Mouse (Mus musculus) CD8-positive naive resting alpha-beta T cell, adult 57 days (primary cell): ENCODE measurements around the gene 2410137M14Rik. TPM values are rescaled to one million over a fixed set of nuclear protein-coding genes. Genes with fewer than 3 reads are reported as not detected.

Source experiments
- total RNA-seq: library from RNA; stranded (reverse); gene quantifications from one replicate; pipeline ENCODE4 v1.2.4, GENCODE M21; 2023

Gene 2410137M14Rik
- not detected for total RNA-seq

DNA sequence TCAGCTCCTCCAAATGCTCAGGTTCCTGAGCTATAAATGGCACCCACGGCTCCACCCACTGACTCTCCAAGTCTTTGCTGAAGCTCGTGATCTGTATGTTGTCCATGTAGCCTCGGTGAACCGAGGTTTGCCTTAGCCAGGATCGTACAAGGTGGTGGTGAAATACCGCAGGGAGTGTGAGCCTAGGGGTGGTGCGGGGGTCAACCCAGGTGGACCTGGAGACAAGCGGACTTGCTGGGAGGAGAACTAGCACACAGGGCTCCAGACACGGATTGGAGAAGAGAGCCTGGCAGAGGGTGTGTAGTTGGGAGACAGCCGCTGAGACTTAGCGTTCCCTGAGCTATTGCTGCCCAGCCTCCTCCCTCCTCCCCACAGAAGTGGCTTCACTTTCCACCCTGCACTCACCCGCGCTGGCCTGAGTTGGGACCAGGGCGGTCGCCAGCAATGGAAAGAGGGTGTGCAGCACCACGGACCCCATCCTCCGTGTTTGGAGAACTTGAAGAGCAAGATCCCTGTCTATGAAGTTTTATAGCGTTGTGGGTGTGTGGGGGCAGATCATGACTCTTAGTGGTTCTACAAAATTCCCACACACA, at the start of gene 2410137M14Rik:
2410137M14Rik (minus strand) TSS at position 17 of the 593 bp plus-strand sequence.

DNA sequence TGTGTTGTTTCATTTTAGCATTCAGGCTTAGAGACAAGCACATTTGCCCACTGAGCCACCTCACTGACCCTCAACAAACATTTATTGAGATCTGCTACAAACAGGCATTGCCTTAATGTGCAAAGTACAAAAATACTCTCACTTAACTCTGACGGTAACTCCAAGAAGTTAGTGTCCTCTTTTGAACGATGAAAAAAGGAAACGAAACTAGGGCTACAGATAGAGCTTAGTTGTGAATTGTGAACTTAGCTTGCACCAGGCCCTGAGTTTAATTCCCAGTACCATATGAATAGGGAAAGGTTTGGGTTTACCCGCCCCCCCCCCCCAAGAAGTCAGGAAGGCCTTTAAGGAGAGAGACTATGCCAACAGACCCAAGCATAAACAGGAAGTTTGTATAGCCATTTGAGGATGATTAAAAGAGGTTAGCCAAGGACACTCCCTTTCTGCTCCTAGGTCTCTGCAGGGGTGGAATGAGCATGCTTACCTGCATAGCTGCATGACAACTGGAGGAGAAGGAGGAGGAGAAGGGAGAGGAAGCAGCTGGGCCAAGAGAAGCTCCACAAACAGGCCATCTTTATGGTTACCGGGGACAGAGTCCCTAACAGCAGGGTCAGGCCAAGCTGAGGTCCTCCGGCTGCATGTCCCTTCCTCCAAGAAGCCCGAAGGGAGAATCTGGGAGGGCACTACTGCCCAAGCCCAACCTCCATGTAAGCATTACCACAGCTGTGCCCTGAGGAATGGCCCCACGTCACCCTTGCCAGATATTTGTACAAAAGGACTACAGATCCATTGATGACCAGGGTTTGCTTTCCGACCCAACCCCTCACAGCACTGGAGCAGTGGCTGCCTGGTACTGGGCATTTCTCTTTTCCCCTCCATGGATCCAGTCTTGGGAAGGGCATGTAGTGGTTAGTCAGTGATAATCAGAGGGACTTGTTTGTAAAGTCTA, 41.9 kb upstream of the 2410137M14Rik start, which contains the start of gene Mog:
Mog (minus strand) TSS at position 771 of the 949 bp plus-strand sequence.

DNA sequence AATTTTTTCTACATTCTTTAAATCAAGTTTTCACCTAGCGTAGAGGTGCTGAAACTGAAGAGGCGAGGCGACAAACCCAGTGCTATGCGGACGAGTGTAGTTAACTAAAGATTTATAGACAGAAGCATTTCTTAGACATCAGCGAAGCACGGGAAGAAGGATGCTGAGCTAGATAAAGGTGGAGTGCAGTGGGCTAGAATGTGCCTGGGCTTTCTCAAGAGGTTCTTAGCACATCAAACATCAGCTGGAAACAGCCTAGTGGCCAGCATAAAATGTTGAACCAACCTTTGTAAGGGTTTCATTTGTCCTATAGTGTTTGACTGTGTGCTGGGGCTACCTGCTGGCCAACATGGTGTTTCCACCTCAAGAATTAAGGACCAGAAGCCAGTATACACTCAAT, 19.8 kb upstream of the 2410137M14Rik start, which contains the start of gene Zfp57:
Zfp57 (plus strand) TSS at position 301 of the 400 bp plus-strand sequence.

DNA sequence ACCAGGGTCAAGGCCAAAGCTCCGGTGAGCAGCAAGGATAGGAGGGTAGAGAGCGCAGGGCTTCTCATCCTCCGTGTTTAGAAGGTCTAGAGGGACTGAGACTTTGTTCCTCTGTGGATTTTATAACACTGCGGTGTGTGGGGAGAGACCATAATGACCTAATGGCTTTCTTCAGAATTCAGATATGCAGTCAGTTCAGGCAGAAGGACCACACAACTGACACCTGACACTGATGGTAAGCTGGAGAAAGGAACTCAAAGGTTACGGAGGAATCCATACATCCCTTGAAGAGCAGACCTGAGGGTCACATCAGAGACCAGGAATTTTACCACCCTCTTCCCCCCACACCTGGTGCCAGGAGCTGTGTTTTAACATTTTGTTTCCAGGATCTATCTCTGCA, 8.4 kb upstream of the 2410137M14Rik start, which contains the start of gene H2-M5:
H2-M5 (minus strand) TSS at position 101 of the 400 bp plus-strand sequence.

DNA sequence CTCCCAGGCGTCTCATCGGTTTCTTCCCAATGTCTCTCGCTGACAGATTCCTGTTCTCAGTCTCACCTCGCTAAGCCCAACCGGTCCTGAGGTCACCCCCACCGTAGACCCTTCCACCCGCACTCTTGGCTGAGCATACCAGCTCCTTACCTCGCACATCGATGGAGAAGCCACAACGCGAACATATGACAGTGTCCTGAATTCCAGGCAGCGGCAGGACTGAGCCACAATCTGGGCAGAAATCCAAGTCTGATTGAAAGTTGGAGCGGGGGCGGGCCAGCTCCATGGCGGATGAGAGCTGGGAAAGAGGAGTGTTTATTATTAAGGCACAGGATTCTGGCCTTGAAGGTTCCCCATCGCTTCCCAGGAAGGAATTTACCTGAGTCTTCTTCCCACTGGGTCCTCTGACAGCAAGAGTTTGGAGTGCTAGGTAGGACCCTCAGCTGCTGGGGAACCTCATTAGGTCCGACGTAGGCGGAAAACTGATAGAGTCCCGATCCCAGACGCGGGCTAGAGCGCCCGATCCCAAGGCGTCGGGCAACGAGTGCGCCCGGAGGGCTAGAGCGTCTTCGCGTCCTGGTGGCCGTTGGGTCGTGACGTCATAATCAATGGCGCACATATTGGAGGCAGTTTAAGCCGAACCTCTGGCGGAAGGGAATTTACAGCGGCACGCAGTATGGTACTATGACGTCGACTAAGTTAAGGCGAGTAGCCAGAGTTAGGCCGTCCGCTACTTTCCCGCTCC, 22.9 kb downstream of the 2410137M14Rik start, which contains the start of the genes Znrd1 and Znrd1as:
Znrd1 (minus strand) TSS at position 561 of the 745 bp plus-strand sequence.
Znrd1as (plus strand) TSS at position 594 of the 745 bp plus-strand sequence.

DNA sequence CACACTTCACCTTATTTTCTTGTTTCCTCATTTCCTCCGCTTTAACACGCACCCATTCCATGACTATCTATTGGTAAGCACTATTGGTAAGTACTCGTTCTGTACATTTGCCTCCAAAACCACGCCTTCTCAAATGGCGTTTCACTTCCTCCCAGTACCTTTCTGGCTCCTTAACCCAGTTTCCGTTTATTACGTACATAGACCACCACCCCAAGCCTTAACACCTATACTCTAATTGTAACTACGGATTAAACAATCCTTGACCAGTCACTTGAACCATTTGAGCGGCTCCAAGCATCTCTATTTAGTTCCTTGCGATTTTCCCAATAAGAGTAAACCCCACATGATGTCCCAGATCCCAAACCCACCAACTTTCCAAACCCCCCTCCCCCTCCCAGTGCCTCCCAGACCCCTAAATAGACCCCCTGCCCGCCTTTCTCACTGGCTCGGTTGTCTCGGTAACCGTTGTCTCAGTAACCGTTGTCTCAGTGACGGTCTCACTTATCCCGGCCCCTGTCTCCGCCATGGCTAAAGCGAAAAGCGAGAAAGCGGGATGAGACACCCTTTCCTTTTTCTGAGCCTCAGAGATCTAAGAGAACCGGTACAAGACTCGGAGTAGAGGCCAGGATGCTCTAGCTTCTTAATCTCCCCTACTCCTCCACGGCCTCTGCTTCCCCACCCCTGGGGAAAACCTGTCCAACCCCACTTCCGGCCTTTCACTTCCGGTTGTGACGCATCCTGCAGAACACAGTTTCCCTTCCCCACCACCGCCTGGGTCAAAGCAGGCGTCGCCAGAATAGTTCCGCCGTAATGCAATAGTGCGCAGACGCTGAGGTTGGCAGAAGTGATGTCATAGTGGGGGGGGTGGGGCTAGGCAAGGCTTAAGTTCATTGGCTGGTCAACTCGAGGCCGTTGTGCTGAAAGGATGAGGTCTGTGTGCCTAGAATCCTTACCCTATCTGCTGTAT, 29.8 kb downstream of the 2410137M14Rik start, which contains the start of gene Ppp1r11:
Ppp1r11 (minus strand) TSS at position 761 of the 967 bp plus-strand sequence.

DNA sequence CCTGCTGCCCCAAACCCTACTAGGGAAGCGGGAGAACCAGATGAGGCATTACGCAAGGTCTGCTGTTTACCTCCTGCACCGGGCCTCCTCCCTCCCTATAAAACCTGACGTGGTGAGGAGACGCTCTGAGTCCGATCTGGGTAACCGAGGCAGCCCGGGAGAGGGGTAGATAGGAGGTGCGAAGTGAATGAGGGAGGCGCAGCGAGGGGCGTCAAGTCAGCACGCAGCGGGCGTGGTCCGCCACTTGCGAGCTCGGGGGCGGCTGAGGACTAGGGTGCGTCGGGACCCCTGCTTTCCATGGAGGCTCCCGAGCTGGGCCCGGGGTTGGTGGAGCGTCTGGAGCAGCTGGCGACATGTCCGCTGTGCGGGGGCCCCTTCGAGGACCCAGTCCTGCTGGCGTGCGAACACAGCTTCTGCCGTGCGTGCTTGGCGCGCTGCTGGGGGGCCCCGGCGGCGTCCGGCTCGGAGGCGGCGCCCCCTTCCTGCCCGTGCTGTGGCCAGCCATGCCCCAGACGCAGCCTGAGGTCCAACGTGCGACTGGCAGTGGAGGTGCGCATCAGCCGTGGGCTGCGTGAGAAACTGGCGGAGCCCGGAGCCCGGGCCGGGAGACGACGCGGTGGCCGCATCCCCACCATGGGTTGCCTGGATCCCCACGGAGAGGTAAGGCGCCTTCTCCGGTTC, 38.1 kb downstream of the 2410137M14Rik start, which contains the start of gene Rnf39:
Rnf39 (plus strand) TSS at position 128 of the 681 bp plus-strand sequence.

Other genes starting within 250 kb of the 2410137M14Rik start
- not detected for gene H2-M10.5, start 208.3 kb downstream of the 2410137M14Rik start, total RNA-seq
- not detected for gene H2-M10.6, start 169.1 kb downstream of the 2410137M14Rik start, total RNA-seq
- gene Trim26, start 144.1 kb downstream of the 2410137M14Rik start, total RNA-seq: 128 TPM
- not detected for gene Trim15, start 114.0 kb downstream of the 2410137M14Rik start, total RNA-seq
- 0.89 TPM for gene Trim10, start 111.7 kb downstream of the 2410137M14Rik start, total RNA-seq
- not detected for gene Trim40, start 91.1 kb downstream of the 2410137M14Rik start, total RNA-seq
- not detected for gene Trim31, start 83.1 kb downstream of the 2410137M14Rik start, total RNA-seq
- gene Rnf39, start 38.3 kb downstream of the 2410137M14Rik start, total RNA-seq: 2.2 TPM
- gene Ppp1r11, start 29.5 kb downstream of the 2410137M14Rik start, total RNA-seq: 56.2 TPM
- gene Znrd1, start 22.7 kb downstream of the 2410137M14Rik start, total RNA-seq: 59.2 TPM
- gene Znrd1as, start 22.6 kb downstream of the 2410137M14Rik start, total RNA-seq: 2.3 TPM
- not detected for gene H2-M5, start 8.3 kb upstream of the 2410137M14Rik start, total RNA-seq
- not detected for gene Zfp57, start 19.9 kb upstream of the 2410137M14Rik start, total RNA-seq
- not detected for gene Mog, start 42.2 kb upstream of the 2410137M14Rik start, total RNA-seq
- 153 TPM for gene Gabbr1, start 64.7 kb upstream of the 2410137M14Rik start, total RNA-seq
- gene Olfr90, start 107.3 kb upstream of the 2410137M14Rik start, total RNA-seq: 0.18 TPM
- gene Olfr91, start 117.0 kb upstream of the 2410137M14Rik start, total RNA-seq: not detected
- not detected for gene Olfr92, start 138.9 kb upstream of the 2410137M14Rik start, total RNA-seq
- gene Olfr93, start 180.3 kb upstream of the 2410137M14Rik start, total RNA-seq: not detected
- gene Ubd, start 212.7 kb upstream of the 2410137M14Rik start, total RNA-seq: not detected
- gene Olfr94, start 219.8 kb upstream of the 2410137M14Rik start, total RNA-seq: not detected
- gene Olfr95, start 231.9 kb upstream of the 2410137M14Rik start, total RNA-seq: not detected
- gene Olfr96, start 238.9 kb upstream of the 2410137M14Rik start, total RNA-seq: not detected